Mouse (Mus musculus) ES-E14 (cell line): ENCODE measurements around the gene Dap. TPM values are rescaled to one million over a fixed set of nuclear protein-coding genes. Genes with fewer than 3 reads are reported as not detected.

Source experiments
- DNase-seq: peaks from one replicate; pipeline ENCODE4 v3.0.0-alpha.2; 2013; ENCODE audit warnings: low read depth, low spot score
- H3K27ac ChIP-seq: 2 replicates; pipeline ENCODE4 v1.5.1; 2012; ENCODE audit warnings: low read depth, mild to moderate bottlenecking, low read length, moderate library complexity, mixed read lengths; ENCODE audit not compliant: poor library complexity, insufficient read depth, severe bottlenecking
- H3K36me3 ChIP-seq: 2 replicates; pipeline ENCODE4 v1.6.1; 2012; ENCODE audit warnings: mild to moderate bottlenecking, low read length, moderate library complexity, mixed read lengths; ENCODE audit not compliant: control insufficient read depth, poor library complexity, insufficient read depth, severe bottlenecking
- H3K4me1 ChIP-seq, 2 experiments: fragments of 150-350 bp in 1 of 2; sonication (generic) in 1 of 2; 2 replicates each; pipeline ENCODE4 v1.6.1; 2012; ENCODE audit warnings: low read length in 2 of 2, mild to moderate bottlenecking in 1 of 2, mixed read lengths in 1 of 2; ENCODE audit not compliant: control insufficient read depth in 2 of 2, insufficient read depth in 2 of 2, poor library complexity in 1 of 2
- H3K4me3 ChIP-seq, 2 experiments: fragments of 150-350 bp in 1 of 2; sonication (generic) in 1 of 2; 2 replicates each; pipeline ENCODE4 v1.5.1; 2012; ENCODE audit warnings: low read length in 2 of 2, low read depth in 1 of 2, mild to moderate bottlenecking in 1 of 2, mixed read lengths in 1 of 2; ENCODE audit not compliant: insufficient read depth in 1 of 2, poor library complexity in 1 of 2, severe bottlenecking in 1 of 2
- H3K9ac ChIP-seq: 2 replicates; pipeline ENCODE4 v1.6.1; 2012; ENCODE audit warnings: low read depth, mild to moderate bottlenecking, low read length, mixed read lengths; ENCODE audit not compliant: poor library complexity, insufficient read depth, severe bottlenecking
- H3K9me3 ChIP-seq: fragments of 150-350 bp; sonication (generic); 2 replicates; pipeline ENCODE4 v1.6.1; 2012; ENCODE audit warnings: low read depth, mild to moderate bottlenecking, low read length; ENCODE audit not compliant: control insufficient read depth, insufficient read depth
- CHD2 ChIP-seq: IDR thresholded peaks from 2 replicates; pipeline ENCODE4 v1.6.1; 2014; ENCODE audit warnings: mild to moderate bottlenecking, low read depth, low read length, inconsistent platforms
- HCFC1 ChIP-seq: IDR thresholded peaks from 2 replicates; pipeline ENCODE4 v1.6.1; 2012; ENCODE audit warnings: low read length, inconsistent platforms, borderline replicate concordance; ENCODE audit not compliant: insufficient read depth
- MAFK ChIP-seq: IDR thresholded peaks from 2 replicates; pipeline ENCODE4 v1.6.1; 2014; ENCODE audit warnings: mild to moderate bottlenecking, low read depth, low read length, inconsistent platforms; ENCODE audit not compliant: insufficient read depth
- ZC3H11A ChIP-seq: IDR thresholded peaks from 2 replicates; pipeline ENCODE4 v1.6.1; 2012; ENCODE audit warnings: low read depth, mild to moderate bottlenecking, inconsistent platforms, low read length, borderline replicate concordance
- ZNF384 ChIP-seq: IDR thresholded peaks from 2 replicates; pipeline ENCODE4 v1.6.1; 2012; ENCODE audit warnings: low read depth, low read length, inconsistent platforms
- in situ Hi-C, 2 experiments: fragments of 600-800 bp; cut with MboI; formaldehyde crosslinking; loops; one replicate each; pipeline ENCODE4 v1.15.1; 2025; ENCODE audit warnings: low sequenced_read_pairs in 2 of 2, inconsistent platforms in 1 of 2; ENCODE audit not compliant: unreplicated experiment in 2 of 2
- total RNA-seq: library from RNA; depleted of rRNA; stranded (reverse); fragments of 300-350 nt; gene quantifications from 2 replicates; pipeline ENCODE4 v1.2.3, GENCODE M21; 2012

Dap gene
- total RNA-seq, 1 experiment, result 4.1 TPM

DNA sequence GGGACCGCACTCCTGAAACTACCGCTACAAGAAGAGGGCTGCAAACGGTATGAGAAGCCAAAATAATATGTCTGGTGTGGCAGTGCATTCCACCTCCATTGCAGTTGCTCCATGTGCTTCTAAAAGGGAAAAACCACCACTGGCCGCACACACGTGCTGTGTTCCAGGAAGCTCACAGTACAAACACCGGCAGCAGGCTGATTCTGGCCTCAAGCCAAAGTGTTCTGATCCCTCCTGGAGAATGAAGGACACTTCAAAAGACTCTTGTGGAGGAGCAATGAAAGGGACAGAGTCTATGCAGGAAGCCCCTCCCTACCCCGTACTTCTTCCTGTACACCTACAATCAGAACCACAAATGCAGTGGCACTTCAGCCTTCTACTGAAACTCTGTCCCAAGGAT, 12.2 kb upstream of the Dap start:
- in situ Hi-C loops, result no loop called here
- Histone ChIP-seq H3K4me1 (no peaks in the 10 kb centered on the region), H3K9ac (no peak overlapping the region), H3K9me3 (no peaks in the 10 kb centered on the region), H3K27ac (no peak overlapping the region), H3K4me3 (no peak overlapping the region), H3K36me3 (no peaks in the 10 kb centered on the region)
- TF ChIP-seq ZNF384 (no peak), ZC3H11A (no peak), MAFK (no peak), HCFC1 (no peak), CHD2 (no peak)
- no peak for DNase-seq

DNA sequence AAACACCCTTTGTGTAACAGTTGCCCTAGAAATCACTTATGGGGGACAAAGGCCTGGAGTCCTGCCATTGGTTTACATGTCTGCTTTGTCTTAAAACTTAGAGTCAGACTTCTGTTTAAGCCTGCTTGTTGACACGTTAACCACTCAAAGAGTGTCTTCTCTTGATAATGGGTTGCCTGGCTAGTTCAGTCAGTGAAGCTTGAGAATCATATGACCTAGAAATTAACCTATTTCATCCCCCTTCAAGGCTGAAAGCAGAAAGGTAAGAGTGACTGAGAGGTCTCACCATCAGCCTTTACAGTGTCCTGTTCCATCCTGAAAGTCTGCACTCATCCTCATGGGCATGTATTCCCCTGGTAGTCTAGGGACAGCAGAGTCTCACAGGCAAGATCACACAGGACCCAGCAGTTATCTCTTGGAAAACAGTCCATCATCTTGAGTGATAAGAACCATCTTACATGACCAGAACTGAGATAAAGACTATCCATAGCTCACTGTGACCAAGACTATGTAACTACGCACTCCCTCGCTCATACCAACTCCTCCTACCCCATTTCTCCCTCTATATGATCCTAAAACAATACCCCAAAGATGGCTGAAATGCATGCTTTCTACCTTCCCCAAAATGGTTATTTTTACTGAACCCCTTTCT, 10.4 kb upstream of the Dap start:
- H3K9ac ChIP-seq, result no peak overlapping the region
- in situ Hi-C loops, result no loop called here
- no peak overlapping the region for H3K27ac ChIP-seq
- H3K4me3 ChIP-seq, result no peak overlapping the region
- H3K9me3 ChIP-seq, result no peaks in the 10 kb centered on the region
- TF ChIP-seq MAFK (no peak), ZC3H11A (no peak), CHD2 (no peak), HCFC1 (no peak), ZNF384 (no peak)
- H3K36me3 ChIP-seq, result no peaks in the 10 kb centered on the region
- no peaks in the 10 kb centered on the region for H3K4me1 ChIP-seq
- no peak for DNase-seq

DNA sequence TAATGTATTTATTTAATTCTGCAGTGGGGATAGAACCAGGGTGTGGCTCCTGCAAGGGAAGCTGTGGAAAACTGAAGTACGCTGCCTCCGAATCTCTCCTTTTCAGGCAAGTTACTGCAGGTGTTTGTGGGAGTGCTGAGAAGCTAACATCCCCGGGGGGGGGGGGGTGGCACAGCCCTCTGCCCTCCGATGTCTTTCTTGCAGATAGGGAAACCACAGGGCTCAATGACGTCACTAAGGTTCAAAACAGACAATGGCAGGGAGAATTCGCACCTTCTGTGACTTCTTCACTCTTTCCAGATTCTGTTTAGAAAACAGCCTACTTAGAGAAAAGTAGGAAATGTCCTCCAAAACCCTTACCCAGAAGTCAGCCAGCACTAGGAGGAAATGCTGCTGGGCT, 1.9 kb upstream of the Dap start:
- H3K9me3 ChIP-seq, result no peaks in the 10 kb centered on the region
- in situ Hi-C loops, result no loop called here
- no peak overlapping the region for H3K4me3 ChIP-seq
- no peaks in the 10 kb centered on the region for H3K36me3 ChIP-seq
- no peak overlapping the region for H3K27ac ChIP-seq
- no peak for DNase-seq
- TF ChIP-seq CHD2 (no peak), HCFC1 (no peak), ZNF384 (no peak)
- H3K4me1 ChIP-seq, result no peaks in the 10 kb centered on the region
- no peak overlapping the region for H3K9ac ChIP-seq

DNA sequence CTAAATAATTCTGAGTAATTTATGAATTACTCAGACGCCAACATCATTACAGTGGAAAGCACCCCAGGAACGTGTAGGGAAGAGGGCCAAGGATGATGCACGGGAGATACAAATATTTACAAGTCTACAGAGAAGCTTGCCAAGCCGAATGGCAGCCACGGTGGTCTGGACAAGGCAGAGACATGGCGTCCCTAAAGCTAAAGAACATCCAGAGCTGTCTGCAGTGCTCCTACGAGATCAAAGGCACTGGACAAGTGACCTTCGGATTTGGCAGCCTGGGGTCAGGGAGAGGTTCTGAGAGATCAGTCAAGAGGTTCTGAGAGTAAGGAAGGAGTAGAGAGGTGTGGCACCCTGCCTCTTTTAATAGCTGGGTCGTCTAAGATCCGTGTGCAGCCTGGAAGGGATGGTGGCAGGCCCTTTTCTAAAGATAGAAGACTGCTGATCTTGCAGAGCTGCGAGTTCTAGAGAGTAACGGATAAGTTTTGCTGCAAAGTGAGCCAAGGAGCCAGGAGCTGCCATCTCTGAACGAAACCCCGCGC, 449 bp upstream of the Dap start:
- Histone ChIP-seq H3K4me1 (no peaks in the 10 kb centered on the region), H3K27ac (no peak overlapping the region), H3K36me3 (no peaks in the 10 kb centered on the region), H3K9ac (peak overlapping the region; percentile 28; the same call in 1 of the 2 replicates), H3K4me3 (peak overlapping the region; percentile 71 to 80), H3K9me3 (no peaks in the 10 kb centered on the region)
- no peak for DNase-seq
- TF ChIP-seq ZNF384 (no peak), HCFC1 (no peak), MAFK (no peak), CHD2 (no peak), ZC3H11A (no peak)
- in situ Hi-C loops, result no loop called here
